Mouse (Mus musculus): ENCODE measurements at regions not wholly inside any gene's neighbourhood (a gene's known extent, or its start where the extent isn't known, plus 50 kb on each side); places are given as distances from the start of the nearest gene placed in this dataset.

GRCm38 (mm10) chr3:115207072-115207471 lies 303.2 kb downstream of the Olfm3 start:
- 31% methylated on average over 4 of the region's 4 CpGs for WGBS
- ATAC-seq: no peak
- DNase-seq (ENCODE audit: low spot score): peak; percentile 35

DNA sequence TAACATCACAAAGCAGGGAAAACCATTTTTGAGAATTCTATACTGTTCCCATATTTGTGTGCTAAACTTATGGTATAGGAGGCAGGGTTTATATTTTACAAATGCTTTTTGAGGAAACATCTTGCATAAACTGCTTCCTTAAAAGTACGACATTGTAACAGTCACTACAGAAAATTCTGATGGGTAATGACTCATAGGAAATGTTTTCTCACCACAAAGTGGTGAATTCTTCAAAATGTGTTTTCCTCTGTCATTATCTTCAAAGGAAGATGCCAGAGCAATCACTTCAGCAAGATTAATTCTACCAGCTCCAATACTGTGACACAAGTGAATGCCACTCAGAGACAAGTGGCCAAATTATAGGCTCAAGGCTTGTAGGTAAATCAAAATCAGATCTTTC lies 308.0 kb downstream of the Olfm3 start:
- ATAC-seq: no peak
- TF ChIP-seq CTCF (IDR thresholded peaks at IDR 0.05; ENCODE audit: low read depth): no peak
- Histone ChIP-seq H3K4me3 (ENCODE audit: low read length) (no peak overlapping the region), H3K36me3 (ENCODE audit: insufficient read depth, low read length) (no peaks in the 10 kb centered on the region), H3K9me3 (ENCODE audit: low read length) (no peaks in the 10 kb centered on the region), H3K4me1 (ENCODE audit: insufficient read depth, low read length) (no peaks in the 10 kb centered on the region), H3K9ac (replicated peaks; ENCODE audit: low read length) (no peak overlapping the region), H3K27me3 (ENCODE audit: insufficient read depth, low read length) (no peaks in the 10 kb centered on the region), H3K27ac (no peak overlapping the region), H3K4me2 (ENCODE audit: low read depth, low read length) (no peak overlapping the region)
- WGBS: 79% methylated on average over 1 of the region's 1 CpGs
- DNase-seq (ENCODE audit: low spot score): no peak

More at GRCm38 (mm10) chr3:115207072-115207471, 303.2 kb downstream of the Olfm3 start:
- no peak overlapping the region for H3K27ac ChIP-seq
- H3K9ac ChIP-seq (replicated peaks; ENCODE audit: low read length): no peak overlapping the region
- H3K4me2 ChIP-seq (ENCODE audit: low read depth, low read length): no peak overlapping the region
- H3K4me3 ChIP-seq (ENCODE audit: low read length): no peak overlapping the region
- no peaks in the 10 kb centered on the region for H3K36me3 ChIP-seq (ENCODE audit: insufficient read depth, low read length)
- no peaks in the 10 kb centered on the region for H3K4me1 ChIP-seq (ENCODE audit: insufficient read depth, low read length)
- H3K9me3 ChIP-seq (ENCODE audit: low read length): no peaks in the 10 kb centered on the region
- TF ChIP-seq CTCF (IDR thresholded peaks at IDR 0.05; ENCODE audit: low read depth): no peak
- no peaks in the 10 kb centered on the region for H3K27me3 ChIP-seq (ENCODE audit: insufficient read depth, low read length)

DNA sequence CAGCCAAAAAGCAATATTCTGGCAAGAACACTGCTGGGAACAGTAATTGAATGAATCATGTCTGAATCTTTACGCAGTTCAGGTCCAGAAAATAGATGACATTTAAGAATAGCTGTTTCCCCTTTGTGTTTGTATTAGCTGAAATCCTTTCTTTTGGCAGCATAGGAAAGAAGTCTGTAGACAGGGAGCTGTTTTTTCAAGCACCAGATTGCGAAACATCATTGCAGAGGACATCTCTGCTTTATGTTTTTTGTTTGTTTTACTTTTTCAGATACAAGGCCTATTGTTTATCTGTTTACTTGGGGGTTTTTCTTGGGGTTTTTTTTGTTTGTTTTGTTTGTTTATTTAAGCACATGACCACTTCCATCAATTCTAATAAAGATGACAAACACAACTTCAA lies 309.6 kb downstream of the Olfm3 start:
- H3K4me2 ChIP-seq (ENCODE audit: low read depth, low read length): no peak overlapping the region
- no peaks in the 10 kb centered on the region for H3K36me3 ChIP-seq (ENCODE audit: insufficient read depth, low read length)
- TF ChIP-seq CTCF (IDR thresholded peaks at IDR 0.05; ENCODE audit: low read depth): no peak
- no peak for DNase-seq (ENCODE audit: low spot score)
- H3K9me3 ChIP-seq (ENCODE audit: low read length): no peaks in the 10 kb centered on the region
- H3K9ac ChIP-seq (replicated peaks; ENCODE audit: low read length): no peak overlapping the region
- WGBS: 59% methylated on average over 2 of the region's 2 CpGs
- no peak overlapping the region for H3K4me3 ChIP-seq (ENCODE audit: low read length)
- ATAC-seq: no peak
- no peak overlapping the region for H3K27ac ChIP-seq
- no peaks in the 10 kb centered on the region for H3K27me3 ChIP-seq (ENCODE audit: insufficient read depth, low read length)
- no peaks in the 10 kb centered on the region for H3K4me1 ChIP-seq (ENCODE audit: insufficient read depth, low read length)

GRCm38 (mm10) chr3:115240497-115240896 lies 336.6 kb downstream of the Olfm3 start:
- DNase-seq (ENCODE audit: low spot score) (no peak), ATAC-seq (no peak)
- H3K9me3 ChIP-seq (ENCODE audit: low read length): no peaks in the 10 kb centered on the region
- no peaks in the 10 kb centered on the region for H3K36me3 ChIP-seq (ENCODE audit: insufficient read depth, low read length)
- H3K27me3 ChIP-seq (ENCODE audit: insufficient read depth, low read length): no peaks in the 10 kb centered on the region
- WGBS: 59% methylated on average over 2 of the region's 2 CpGs
- no peak overlapping the region for H3K4me2 ChIP-seq (ENCODE audit: low read depth, low read length)
- no peak overlapping the region for H3K4me3 ChIP-seq (ENCODE audit: low read length)
- H3K27ac ChIP-seq: no peak overlapping the region
- H3K4me1 ChIP-seq (ENCODE audit: insufficient read depth, low read length): no peaks in the 10 kb centered on the region
- TF ChIP-seq CTCF (IDR thresholded peaks at IDR 0.05; ENCODE audit: low read depth): no peak
- H3K9ac ChIP-seq (replicated peaks; ENCODE audit: low read length): no peak overlapping the region

- no peak overlapping the region for H3K4me3 ChIP-seq (ENCODE audit: low read length)
- 59% methylated on average over 8 of the region's 8 CpGs for WGBS
- DNase-seq (ENCODE audit: low spot score) (no peak), ATAC-seq (no peak)
- no peaks in the 10 kb centered on the region for H3K9me3 ChIP-seq (ENCODE audit: low read length)
- H3K4me2 ChIP-seq (ENCODE audit: low read depth, low read length): no peak overlapping the region
- no peaks in the 10 kb centered on the region for H3K4me1 ChIP-seq (ENCODE audit: insufficient read depth, low read length)
- no peak overlapping the region for H3K27ac ChIP-seq
- no peak for TF ChIP-seq CTCF (IDR thresholded peaks at IDR 0.05; ENCODE audit: low read depth)
- H3K36me3 ChIP-seq (ENCODE audit: insufficient read depth, low read length): no peaks in the 10 kb centered on the region
- H3K27me3 ChIP-seq (ENCODE audit: insufficient read depth, low read length): no peaks in the 10 kb centered on the region
- H3K9ac ChIP-seq (replicated peaks; ENCODE audit: low read length): no peak overlapping the region
Measured at GRCm38 (mm10) chr3:115252618-115253379, 348.9 kb downstream of the Olfm3 start.

DNA sequence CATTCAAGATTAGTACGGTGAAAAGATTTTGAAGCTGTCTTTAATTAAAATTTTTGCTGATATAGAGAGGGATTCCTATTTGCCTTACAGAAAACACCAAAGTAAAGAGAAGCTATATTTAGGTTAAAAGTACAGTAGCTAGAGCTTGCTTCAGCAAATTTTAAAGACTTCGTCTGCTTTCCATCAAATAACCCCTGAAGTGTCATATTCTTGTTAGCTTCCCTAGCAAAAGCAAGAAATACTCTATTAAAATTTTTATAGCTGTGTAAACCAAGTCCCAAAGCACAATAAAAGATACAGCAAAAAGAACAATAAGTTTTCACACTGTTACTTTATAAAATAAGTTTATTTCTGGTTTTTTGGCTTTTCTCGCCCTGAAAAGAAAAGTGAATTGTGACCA lies 372.3 kb downstream of the Olfm3 start:
- Histone ChIP-seq H3K9me3 (ENCODE audit: low read length) (no peaks in the 10 kb centered on the region), H3K4me2 (ENCODE audit: low read depth, low read length) (no peak overlapping the region), H3K4me1 (ENCODE audit: insufficient read depth, low read length) (no peaks in the 10 kb centered on the region), H3K27me3 (ENCODE audit: insufficient read depth, low read length) (no peaks in the 10 kb centered on the region), H3K27ac (no peak overlapping the region), H3K4me3 (ENCODE audit: low read length) (no peak overlapping the region), H3K36me3 (ENCODE audit: insufficient read depth, low read length) (no peaks in the 10 kb centered on the region), H3K9ac (replicated peaks; ENCODE audit: low read length) (no peak overlapping the region)
- DNase-seq (ENCODE audit: low spot score) (no peak), ATAC-seq (no peak)
- no peak for TF ChIP-seq CTCF (IDR thresholded peaks at IDR 0.05; ENCODE audit: low read depth)
- 84% methylated on average over 3 of the region's 3 CpGs for WGBS

GRCm38 (mm10) chr3:115281233-115281632 lies 377.4 kb downstream of the Olfm3 start:
- H3K4me3 ChIP-seq (ENCODE audit: low read length): no peak overlapping the region
- DNase-seq (ENCODE audit: low spot score) (no peak), ATAC-seq (no peak)
- H3K9ac ChIP-seq (replicated peaks; ENCODE audit: low read length): no peak overlapping the region
- no peaks in the 10 kb centered on the region for H3K4me1 ChIP-seq (ENCODE audit: insufficient read depth, low read length)
- no peaks in the 10 kb centered on the region for H3K36me3 ChIP-seq (ENCODE audit: insufficient read depth, low read length)
- no peak overlapping the region for H3K27ac ChIP-seq
- no peaks in the 10 kb centered on the region for H3K9me3 ChIP-seq (ENCODE audit: low read length)
- H3K4me2 ChIP-seq (ENCODE audit: low read depth, low read length): no peak overlapping the region
- H3K27me3 ChIP-seq (ENCODE audit: insufficient read depth, low read length): no peaks in the 10 kb centered on the region
- no peak for TF ChIP-seq CTCF (IDR thresholded peaks at IDR 0.05; ENCODE audit: low read depth)
- 83% methylated on average over 1 of the region's 1 CpGs for WGBS
